In genomic region chr2:180027768-180028167, GRCm38 (mm10) we compare ENCODE assay signal across 10 mouse cellular contexts. TPM values are rescaled to one million over a fixed set of nuclear protein-coding genes. Genes with fewer than 3 reads are reported as not detected.
DNase-seq lines count a peak whose midpoint lies in the region; ATAC-seq and TF ChIP-seq lines count a peak whose summit lies in the region.
"Had no signal": no experiment of that assay in that cellular context is flagged by ENCODE, and none has a peak within 500 bp of the region (broad histone marks: within the 10 kb centered on the region; RNA-seq: fewer than 3 reads in every experiment).

No protein-coding gene starts in this region.

- ATAC-seq in heart, embryonic 15.5 days (replicated peaks; ENCODE audit: insufficient number of reproducible peaks, insufficient read depth, low FRiP score, low read depth): no peak
- no peak for ATAC-seq in forebrain, embryonic 15.5 days (replicated peaks)
- ATAC-seq in midbrain, embryonic 11.5 days (ENCODE audit: low FRiP score): no peak
- ATAC-seq: CD4-positive, CD25-positive, alpha-beta regulatory T cell, adult 4 months had no signal

- H3K4me3 ChIP-seq in heart, embryonic 15.5 days: no peak overlapping the region; the same call in 1 of the 2 replicates
- peak overlapping the region; percentile 89; the same call in 1 of the 2 replicates for H3K4me3 ChIP-seq in cortical plate, adult 2 months (ENCODE audit: insufficient read depth, low read length)
- H3K4me3 ChIP-seq in forebrain, embryonic 15.5 days: peak overlapping the region; percentile 100
- peak overlapping the region; percentile 100 for H3K4me3 ChIP-seq in midbrain, embryonic 11.5 days (ENCODE audit: low read depth, low read length)

- WGBS in heart, embryonic 15.5 days: 59% methylated on average over 9 of the region's 9 CpGs
- 74% methylated on average over 9 of the region's 9 CpGs for WGBS in forebrain, embryonic 15.5 days
- 89% methylated on average over 9 of the region's 9 CpGs for WGBS in midbrain, embryonic 11.5 days

- no peak for TF ChIP-seq POLR2A in cortical plate, adult 2 months (IDR thresholded peaks at IDR 0.05; ENCODE audit: extremely low read depth, insufficient read depth, low read length)

- H3K9ac ChIP-seq in heart, embryonic 15.5 days: no peak overlapping the region
- H3K9ac ChIP-seq in forebrain, embryonic 15.5 days (replicated peaks): peak overlapping the region; percentile 98
- no peak overlapping the region for H3K9ac ChIP-seq in midbrain, embryonic 11.5 days (ENCODE audit: low read length)

- no peaks in the 10 kb centered on the region for H3K9me3 ChIP-seq in heart, embryonic 15.5 days (replicated peaks)
- H3K9me3 ChIP-seq in forebrain, embryonic 15.5 days: no peaks in the 10 kb centered on the region
- H3K9me3 ChIP-seq in midbrain, embryonic 11.5 days (ENCODE audit: control insufficient read depth, low read length): no peaks in the 10 kb centered on the region

- H3K4me1 ChIP-seq in heart, embryonic 15.5 days (replicated peaks): peaks cover 38% of the 10 kb centered on the region
- peaks cover 12% of the 10 kb centered on the region for H3K4me1 ChIP-seq in cortical plate, adult 2 months (ENCODE audit: control insufficient read depth, insufficient read depth, low read length)
- H3K4me1 ChIP-seq in forebrain, embryonic 15.5 days: peaks cover 43% of the 10 kb centered on the region
- peaks cover 22% of the 10 kb centered on the region for H3K4me1 ChIP-seq in midbrain, embryonic 11.5 days (ENCODE audit: control insufficient read depth, insufficient read depth, low read length)

- no peak overlapping the region for H3K27ac ChIP-seq in heart, embryonic 15.5 days
- H3K27ac ChIP-seq in cortical plate, adult 2 months (ENCODE audit: insufficient read depth, low read length): no peak overlapping the region
- no peak overlapping the region for H3K27ac ChIP-seq in forebrain, embryonic 15.5 days (replicated peaks)
- H3K27ac ChIP-seq in midbrain, embryonic 11.5 days (ENCODE audit: low read depth, low read length): no peak overlapping the region

- 0 out of 2 replicates have a peak overlapping the region, but pooled peaks have one; percentile 72 for H3K4me2 ChIP-seq in heart, embryonic 15.5 days
- H3K4me2 ChIP-seq in forebrain, embryonic 15.5 days (replicated peaks): peak overlapping the region; percentile 82
- H3K4me2 ChIP-seq in midbrain, embryonic 11.5 days: peak overlapping the region; percentile 83

- H3K27me3 ChIP-seq in heart, embryonic 15.5 days: no peaks in the 10 kb centered on the region; the same call in 1 of the 2 replicates
- H3K27me3 ChIP-seq in forebrain, embryonic 15.5 days: peaks cover 7% of the 10 kb centered on the region
- peaks cover 2% of the 10 kb centered on the region; the same call in 1 of the 2 replicates for H3K27me3 ChIP-seq in midbrain, embryonic 11.5 days (ENCODE audit: control insufficient read depth, insufficient read depth, low read length)

- TF ChIP-seq CTCF in cortical plate, adult 2 months (IDR thresholded peaks at IDR 0.05; ENCODE audit: extremely low read depth, insufficient read depth, low read length): no peak

- no peak for DNase-seq in heart, adult 11 months
- no peak for DNase-seq in midbrain, embryonic 11.5 days (ENCODE audit: low spot score, missing footprints)
- DNase-seq in frontal cortex, postnatal 10 days (ENCODE audit: low spot score in 2 of 2): no peak
- DNase-seq in urinary bladder, adult 2 months (ENCODE audit: low spot score): no peak
- DNase-seq in gastrocnemius, postnatal 25 days: no peak
- DNase-seq: kidney, adult 8-10 months had no signal

- H3K36me3 ChIP-seq in heart, embryonic 15.5 days: peaks cover 31% of the 10 kb centered on the region
- H3K36me3 ChIP-seq in forebrain, embryonic 15.5 days: peaks cover 49% of the 10 kb centered on the region
- peaks cover 39% of the 10 kb centered on the region for H3K36me3 ChIP-seq in midbrain, embryonic 11.5 days (ENCODE audit: control insufficient read depth, insufficient read depth, low read length)

RNA-seq across cellular contexts. Expression of gene Lsm14b, which starts 3.0 kb away (rescaled TPM):
- 5.5 and 6.3 TPM in 2 replicates for polyA plus RNA-seq in heart, embryonic 15.5 days (2015; fragmentation: Nextera tagmentation; extraction: Ambion mirVana)
- 78.0 and 80.6 TPM in 2 replicates for polyA plus RNA-seq in cortical plate, adult 2 months (2012; rRNA removed)
- polyA plus RNA-seq in forebrain, embryonic 15.5 days (2015; fragmentation: Nextera tagmentation; extraction: Ambion mirVana): 20.6 and 23.6 TPM in 2 replicates
- 11.1 and 14.5 TPM in 2 replicates for polyA plus RNA-seq in midbrain, embryonic 11.5 days (2014; fragmentation: Nextera tagmentation; extraction: Ambion mirVana)
- 48.7 and 51.4 TPM in 2 replicates for polyA plus RNA-seq in urinary bladder, adult 2 months (2012; rRNA removed)
- 10 to 100 TPM; 39.7 to 43.9 TPM for total RNA-seq in gastrocnemius, postnatal 25 days (2021)

RNA-seq across cellular contexts. Expression of gene Psma7, which starts 14.5 kb away (rescaled TPM):
- polyA plus RNA-seq in heart, embryonic 15.5 days (2015; fragmentation: Nextera tagmentation; extraction: Ambion mirVana): 347 and 368 TPM in 2 replicates
- polyA plus RNA-seq in cortical plate, adult 2 months (2012; rRNA removed): 211 and 215 TPM in 2 replicates
- polyA plus RNA-seq in forebrain, embryonic 15.5 days (2015; fragmentation: Nextera tagmentation; extraction: Ambion mirVana): 541 and 580 TPM in 2 replicates
- polyA plus RNA-seq in midbrain, embryonic 11.5 days (2014; fragmentation: Nextera tagmentation; extraction: Ambion mirVana): 697 and 701 TPM in 2 replicates
- polyA plus RNA-seq in urinary bladder, adult 2 months (2012; rRNA removed): 198 and 224 TPM in 2 replicates
- 100 to 1,000 TPM; 115 to 123 TPM for total RNA-seq in gastrocnemius, postnatal 25 days (2021)

RNA-seq across cellular contexts. Expression of gene Ss18l1, which starts 14.5 kb away (rescaled TPM):
- 2.5 and 4.1 TPM in 2 replicates for polyA plus RNA-seq in heart, embryonic 15.5 days (2015; fragmentation: Nextera tagmentation; extraction: Ambion mirVana)
- 30.9 and 33.8 TPM in 2 replicates for polyA plus RNA-seq in cortical plate, adult 2 months (2012; rRNA removed)
- polyA plus RNA-seq in forebrain, embryonic 15.5 days (2015; fragmentation: Nextera tagmentation; extraction: Ambion mirVana): 57.5 and 59.5 TPM in 2 replicates
- polyA plus RNA-seq in midbrain, embryonic 11.5 days (2014; fragmentation: Nextera tagmentation; extraction: Ambion mirVana): 14.6 and 17.8 TPM in 2 replicates
- polyA plus RNA-seq in urinary bladder, adult 2 months (2012; rRNA removed): 5.2 and 6.0 TPM in 2 replicates
- 1 to 10 TPM; 1.7 to 2.2 TPM for total RNA-seq in gastrocnemius, postnatal 25 days (2021)

RNA-seq across cellular contexts. Expression of gene Mtg2, which starts 42.6 kb away (rescaled TPM):
- polyA plus RNA-seq in heart, embryonic 15.5 days (2015; fragmentation: Nextera tagmentation; extraction: Ambion mirVana): 24.4 and 25.8 TPM in 2 replicates
- 27.4 and 28.4 TPM in 2 replicates for polyA plus RNA-seq in cortical plate, adult 2 months (2012; rRNA removed)
- 35.6 and 38.5 TPM in 2 replicates for polyA plus RNA-seq in forebrain, embryonic 15.5 days (2015; fragmentation: Nextera tagmentation; extraction: Ambion mirVana)
- polyA plus RNA-seq in midbrain, embryonic 11.5 days (2014; fragmentation: Nextera tagmentation; extraction: Ambion mirVana): 29.8 and 30.3 TPM in 2 replicates
- polyA plus RNA-seq in urinary bladder, adult 2 months (2012; rRNA removed): 25.0 and 33.0 TPM in 2 replicates
- total RNA-seq in gastrocnemius, postnatal 25 days (2021): 10 to 100 TPM; 12.5 to 13.2 TPM

RNA-seq across cellular contexts. Expression of gene Taf4, which starts 51.3 kb away (rescaled TPM):
- 1.9 and 2.1 TPM in 2 replicates for polyA plus RNA-seq in heart, embryonic 15.5 days (2015; fragmentation: Nextera tagmentation; extraction: Ambion mirVana)
- polyA plus RNA-seq in cortical plate, adult 2 months (2012; rRNA removed): 10.9 and 11.0 TPM in 2 replicates
- 4.4 and 5.3 TPM in 2 replicates for polyA plus RNA-seq in forebrain, embryonic 15.5 days (2015; fragmentation: Nextera tagmentation; extraction: Ambion mirVana)
- 5.8 and 6.0 TPM in 2 replicates for polyA plus RNA-seq in midbrain, embryonic 11.5 days (2014; fragmentation: Nextera tagmentation; extraction: Ambion mirVana)
- 11.1 and 14.8 TPM in 2 replicates for polyA plus RNA-seq in urinary bladder, adult 2 months (2012; rRNA removed)
- total RNA-seq in gastrocnemius, postnatal 25 days (2021): 1 to 10 TPM; 7.2 to 9.9 TPM
